Comparison of ENCODE assay signal across 11 mouse cellular contexts in genomic region chr13:23502031-23502567, GRCm38 (mm10). TPM values are rescaled to one million over a fixed set of nuclear protein-coding genes. Genes with fewer than 3 reads are reported as not detected.
DNase-seq lines count a peak whose midpoint lies in the region; ATAC-seq and TF ChIP-seq lines count a peak whose summit lies in the region.
"Had no signal": no experiment of that assay in that cellular context is flagged by ENCODE, and none has a peak within 500 bp of the region (broad histone marks: within the 10 kb centered on the region; RNA-seq: fewer than 3 reads in every experiment).

No protein-coding gene starts in this region.

- peaks cover 22% of the 10 kb centered on the region for H3K4me1 ChIP-seq in forebrain, embryonic 12.5 days
- peaks cover 8% of the 10 kb centered on the region for H3K4me1 ChIP-seq in forebrain, embryonic 15.5 days
- H3K4me1 ChIP-seq in lung, embryonic 15.5 days: peaks cover 44% of the 10 kb centered on the region
- H3K4me1 ChIP-seq in embryonic facial prominence, embryonic 13.5 days: peaks cover 33% of the 10 kb centered on the region
- H3K4me1 ChIP-seq in liver, embryonic 14.5 days (replicated peaks; ENCODE audit: control insufficient read depth in 2 of 2, insufficient read depth in 2 of 2, low read length in 1 of 2): peaks cover 26 to 44% of the 10 kb centered on the region in 2 experiments

- no peaks in the 10 kb centered on the region for H3K36me3 ChIP-seq in forebrain, embryonic 12.5 days (replicated peaks)
- H3K36me3 ChIP-seq in forebrain, embryonic 15.5 days: no peaks in the 10 kb centered on the region
- no peaks in the 10 kb centered on the region for H3K36me3 ChIP-seq in lung, embryonic 15.5 days
- no peaks in the 10 kb centered on the region for H3K36me3 ChIP-seq in embryonic facial prominence, embryonic 13.5 days
- H3K36me3 ChIP-seq in liver, embryonic 14.5 days (replicated peaks; ENCODE audit: control insufficient read depth, insufficient read depth, low read depth): no peaks in the 10 kb centered on the region

- no peak for DNase-seq in lung, postnatal 25 days (ENCODE audit: low spot score)
- no peak for DNase-seq in liver, embryonic 14.5 days (ENCODE audit: low read depth in 3 of 3, low spot score in 3 of 3)
- no peak for DNase-seq in T-cell, adult 2 months (ENCODE audit: low spot score)
- no peak for DNase-seq in adrenal gland, adult 2 months
- DNase-seq: kidney, postnatal 14 days; left cerebral cortex, postnatal 4 days had no signal

- peak overlapping the region; percentile 2; the same call in 1 of the 2 replicates for H3K4me3 ChIP-seq in forebrain, embryonic 12.5 days (replicated peaks)
- no peak overlapping the region for H3K4me3 ChIP-seq in forebrain, embryonic 15.5 days
- H3K4me3 ChIP-seq in lung, embryonic 15.5 days: 0 out of 2 replicates have a peak overlapping the region, but pooled peaks have one; percentile 5
- H3K4me3 ChIP-seq in embryonic facial prominence, embryonic 13.5 days: peak overlapping the region; percentile 15; the same call in 1 of the 2 replicates
- H3K4me3 ChIP-seq in liver, embryonic 14.5 days (ENCODE audit: insufficient read depth in 1 of 2, low read depth in 2 of 2, low read length in 2 of 2): peak overlapping the region; percentile 27 to 32

- H3K4me2 ChIP-seq in forebrain, embryonic 12.5 days: peak overlapping the region; percentile 38
- H3K4me2 ChIP-seq in forebrain, embryonic 15.5 days (replicated peaks): no peak overlapping the region
- H3K4me2 ChIP-seq in lung, embryonic 15.5 days: peak overlapping the region; percentile 38
- H3K4me2 ChIP-seq in embryonic facial prominence, embryonic 13.5 days: peak overlapping the region; percentile 42
- H3K4me2 ChIP-seq in liver, embryonic 14.5 days (ENCODE audit: low read depth): peak overlapping the region; percentile 61

- 28% methylated on average over 9 of the region's 9 CpGs for WGBS in forebrain, embryonic 12.5 days
- WGBS in forebrain, embryonic 15.5 days: 39% methylated on average over 9 of the region's 9 CpGs
- WGBS in lung, embryonic 15.5 days: 34% methylated on average over 9 of the region's 9 CpGs
- whole genome bisulfite sequencing in embryonic facial prominence, embryonic 13.5 days: 27% methylated on average over 9 of the region's 9 CpGs
- 20% methylated on average over 9 of the region's 9 CpGs for WGBS in liver, embryonic 14.5 days (ENCODE audit: insufficient replicate concordance)

- peaks cover 9% of the 10 kb centered on the region for H3K27me3 ChIP-seq in forebrain, embryonic 12.5 days
- H3K27me3 ChIP-seq in forebrain, embryonic 15.5 days: no peaks in the 10 kb centered on the region
- no peaks in the 10 kb centered on the region for H3K27me3 ChIP-seq in lung, embryonic 15.5 days
- H3K27me3 ChIP-seq in embryonic facial prominence, embryonic 13.5 days: no peaks in the 10 kb centered on the region
- no peaks in the 10 kb centered on the region for H3K27me3 ChIP-seq in liver, embryonic 14.5 days (ENCODE audit: control insufficient read depth, insufficient read depth, low read length)

- no peak overlapping the region for H3K9ac ChIP-seq in forebrain, embryonic 12.5 days
- H3K9ac ChIP-seq in forebrain, embryonic 15.5 days (replicated peaks): no peak overlapping the region
- no peak overlapping the region for H3K9ac ChIP-seq in lung, embryonic 15.5 days
- no peak overlapping the region for H3K9ac ChIP-seq in embryonic facial prominence, embryonic 13.5 days
- H3K9ac ChIP-seq in liver, embryonic 14.5 days (replicated peaks): peak overlapping the region; percentile 54

- no peak overlapping the region for H3K27ac ChIP-seq in forebrain, embryonic 12.5 days
- H3K27ac ChIP-seq in forebrain, embryonic 15.5 days (replicated peaks): no peak overlapping the region
- no peak overlapping the region for H3K27ac ChIP-seq in lung, embryonic 15.5 days
- no peak overlapping the region for H3K27ac ChIP-seq in embryonic facial prominence, embryonic 13.5 days
- H3K27ac ChIP-seq in liver, embryonic 14.5 days: 0 out of 2 replicates have a peak overlapping the region, but pooled peaks have one; percentile 22

- TF ChIP-seq CTCF in liver, embryonic 14.5 days (IDR thresholded peaks at IDR 0.05; ENCODE audit: low read depth): no peak

- ATAC-seq in forebrain, embryonic 12.5 days (ENCODE audit: low FRiP score): no peak
- ATAC-seq in forebrain, embryonic 15.5 days (replicated peaks): no peak
- ATAC-seq in lung, embryonic 15.5 days (ENCODE audit: borderline replicate concordance, extremely low read depth, low FRiP score, low TSS enrichment): no peak
- ATAC-seq in embryonic facial prominence, embryonic 13.5 days (ENCODE audit: insufficient number of reproducible peaks, insufficient read depth, low FRiP score, low TSS enrichment, low read depth): no peak
- ATAC-seq in liver, embryonic 14.5 days (ENCODE audit: insufficient read depth): no peak

- H3K9me3 ChIP-seq in forebrain, embryonic 12.5 days: no peaks in the 10 kb centered on the region
- no peaks in the 10 kb centered on the region for H3K9me3 ChIP-seq in forebrain, embryonic 15.5 days
- H3K9me3 ChIP-seq in lung, embryonic 15.5 days: no peaks in the 10 kb centered on the region
- no peaks in the 10 kb centered on the region for H3K9me3 ChIP-seq in embryonic facial prominence, embryonic 13.5 days
- H3K9me3 ChIP-seq in liver, embryonic 14.5 days (ENCODE audit: control insufficient read depth, low read length): no peaks in the 10 kb centered on the region

- no peak for TF ChIP-seq EP300 in liver, embryonic 14.5 days (IDR thresholded peaks at IDR 0.05; ENCODE audit: low read depth)

RNA-seq across cellular contexts. Expression of gene Btn2a2, which starts 13.4 kb away (rescaled TPM):
- 0.23 and 0.36 TPM in 2 replicates for polyA plus RNA-seq in forebrain, embryonic 12.5 days (2016; fragmentation: Nextera tagmentation; extraction: Ambion mirVana)
- polyA plus RNA-seq in forebrain, embryonic 15.5 days (2015; fragmentation: Nextera tagmentation; extraction: Ambion mirVana): 0.11 TPM in 1 of 2 replicates, not detected in the other
- 0.16 and 0.21 TPM in 2 replicates for polyA plus RNA-seq in lung, embryonic 15.5 days (2015; fragmentation: Nextera tagmentation; extraction: Ambion mirVana)
- 1.5 and 1.7 TPM in 2 replicates for polyA plus RNA-seq in embryonic facial prominence, embryonic 13.5 days (2015; fragmentation: Nextera tagmentation; extraction: Ambion mirVana)
- 0.01 TPM in 1 of 2 replicates, not detected in the other for polyA plus RNA-seq in liver, embryonic 14.5 days (2012; rRNA removed)
- not detected in 2 replicates for polyA plus RNA-seq in liver, embryonic 14.5 days (2014; fragmentation: Nextera tagmentation; extraction: Ambion mirVana)
- total RNA-seq in adrenal gland, adult 2 months (2021): not detected
- polyA plus RNA-seq in adrenal gland, adult 2 months (2012; rRNA removed): not detected in 2 replicates
- total RNA-seq: granulocyte monocyte progenitor cell, adult 5-6 weeks; left cerebral cortex, postnatal 4 days had no signal

RNA-seq across cellular contexts. Expression of gene Hist1h4h, which starts 28.8 kb away (rescaled TPM):
- 7.2 and 8.7 TPM in 2 replicates for polyA plus RNA-seq in forebrain, embryonic 12.5 days (2016; fragmentation: Nextera tagmentation; extraction: Ambion mirVana)
- 4.9 and 6.0 TPM in 2 replicates for polyA plus RNA-seq in forebrain, embryonic 15.5 days (2015; fragmentation: Nextera tagmentation; extraction: Ambion mirVana)
- polyA plus RNA-seq in lung, embryonic 15.5 days (2015; fragmentation: Nextera tagmentation; extraction: Ambion mirVana): 6.9 and 8.1 TPM in 2 replicates
- polyA plus RNA-seq in embryonic facial prominence, embryonic 13.5 days (2015; fragmentation: Nextera tagmentation; extraction: Ambion mirVana): 7.3 and 7.9 TPM in 2 replicates
- 8.6 and 24.1 TPM in 2 replicates for polyA plus RNA-seq in liver, embryonic 14.5 days (2012; rRNA removed)
- 5.3 and 6.1 TPM in 2 replicates for polyA plus RNA-seq in liver, embryonic 14.5 days (2014; fragmentation: Nextera tagmentation; extraction: Ambion mirVana)
- 100 to 1,000 TPM; 338 to 400 TPM for total RNA-seq in adrenal gland, adult 2 months (2021)
- polyA plus RNA-seq in adrenal gland, adult 2 months (2012; rRNA removed): 20.2 and 33.8 TPM in 2 replicates

RNA-seq across cellular contexts. Expression of gene Hist1h2af, which starts 31.6 kb away (rescaled TPM):
- 9.3 and 10.7 TPM in 2 replicates for polyA plus RNA-seq in forebrain, embryonic 12.5 days (2016; fragmentation: Nextera tagmentation; extraction: Ambion mirVana)
- polyA plus RNA-seq in forebrain, embryonic 15.5 days (2015; fragmentation: Nextera tagmentation; extraction: Ambion mirVana): 2.8 and 6.7 TPM in 2 replicates
- 6.2 and 8.4 TPM in 2 replicates for polyA plus RNA-seq in lung, embryonic 15.5 days (2015; fragmentation: Nextera tagmentation; extraction: Ambion mirVana)
- polyA plus RNA-seq in embryonic facial prominence, embryonic 13.5 days (2015; fragmentation: Nextera tagmentation; extraction: Ambion mirVana): 6.6 and 13.4 TPM in 2 replicates
- polyA plus RNA-seq in liver, embryonic 14.5 days (2012; rRNA removed): 375 and 609 TPM in 2 replicates
- 14.2 and 17.4 TPM in 2 replicates for polyA plus RNA-seq in liver, embryonic 14.5 days (2014; fragmentation: Nextera tagmentation; extraction: Ambion mirVana)
- total RNA-seq in adrenal gland, adult 2 months (2021): 10 to 100 TPM; 17.9 to 20.0 TPM
- polyA plus RNA-seq in adrenal gland, adult 2 months (2012; rRNA removed): 24.9 and 66.0 TPM in 2 replicates

RNA-seq across cellular contexts. Expression of gene Hist1h3g, which starts 33.1 kb away (rescaled TPM):
- polyA plus RNA-seq in forebrain, embryonic 12.5 days (2016; fragmentation: Nextera tagmentation; extraction: Ambion mirVana): 7.2 and 8.3 TPM in 2 replicates
- polyA plus RNA-seq in forebrain, embryonic 15.5 days (2015; fragmentation: Nextera tagmentation; extraction: Ambion mirVana): 2.7 and 3.4 TPM in 2 replicates
- 9.5 and 10.8 TPM in 2 replicates for polyA plus RNA-seq in lung, embryonic 15.5 days (2015; fragmentation: Nextera tagmentation; extraction: Ambion mirVana)
- polyA plus RNA-seq in embryonic facial prominence, embryonic 13.5 days (2015; fragmentation: Nextera tagmentation; extraction: Ambion mirVana): 5.3 and 6.7 TPM in 2 replicates
- polyA plus RNA-seq in liver, embryonic 14.5 days (2012; rRNA removed): 48.1 and 52.5 TPM in 2 replicates
- polyA plus RNA-seq in liver, embryonic 14.5 days (2014; fragmentation: Nextera tagmentation; extraction: Ambion mirVana): 8.6 and 9.6 TPM in 2 replicates
- total RNA-seq in adrenal gland, adult 2 months (2021): 1 to 10 TPM; 2.2 to 7.1 TPM
- 3.2 and 3.5 TPM in 2 replicates for polyA plus RNA-seq in adrenal gland, adult 2 months (2012; rRNA removed)

RNA-seq across cellular contexts. Expression of gene Btn1a1, which starts 36.4 kb away (rescaled TPM):
- 0.18 and 0.36 TPM in 2 replicates for polyA plus RNA-seq in forebrain, embryonic 12.5 days (2016; fragmentation: Nextera tagmentation; extraction: Ambion mirVana)
- 0.05 and 0.08 TPM in 2 replicates for polyA plus RNA-seq in forebrain, embryonic 15.5 days (2015; fragmentation: Nextera tagmentation; extraction: Ambion mirVana)
- polyA plus RNA-seq in lung, embryonic 15.5 days (2015; fragmentation: Nextera tagmentation; extraction: Ambion mirVana): 0.14 and 0.26 TPM in 2 replicates
- polyA plus RNA-seq in embryonic facial prominence, embryonic 13.5 days (2015; fragmentation: Nextera tagmentation; extraction: Ambion mirVana): not detected in 2 replicates
- 1.5 and 2.1 TPM in 2 replicates for polyA plus RNA-seq in liver, embryonic 14.5 days (2012; rRNA removed)
- polyA plus RNA-seq in liver, embryonic 14.5 days (2014; fragmentation: Nextera tagmentation; extraction: Ambion mirVana): 1.5 and 1.8 TPM in 2 replicates
- not detected for total RNA-seq in adrenal gland, adult 2 months (2021)
- polyA plus RNA-seq in adrenal gland, adult 2 months (2012; rRNA removed): not detected in 2 replicates
- total RNA-seq: granulocyte monocyte progenitor cell, adult 5-6 weeks; left cerebral cortex, postnatal 4 days had no signal
